Mouse (Mus musculus): Measurements from ENCODE around the gene Tmem184b.

Gene Tmem184b

GRCm38 (mm10) chr15:79342641-79343337, 60.6 kb downstream of the Tmem184b start:
- DNase-seq (ENCODE audit: low read depth, low spot score) = no peak

- no peak for DNase-seq (ENCODE audit: low read depth, low spot score)
Observed at GRCm38 (mm10) chr15:79338978-79339377, 64.4 kb downstream of the Tmem184b start.

DNA sequence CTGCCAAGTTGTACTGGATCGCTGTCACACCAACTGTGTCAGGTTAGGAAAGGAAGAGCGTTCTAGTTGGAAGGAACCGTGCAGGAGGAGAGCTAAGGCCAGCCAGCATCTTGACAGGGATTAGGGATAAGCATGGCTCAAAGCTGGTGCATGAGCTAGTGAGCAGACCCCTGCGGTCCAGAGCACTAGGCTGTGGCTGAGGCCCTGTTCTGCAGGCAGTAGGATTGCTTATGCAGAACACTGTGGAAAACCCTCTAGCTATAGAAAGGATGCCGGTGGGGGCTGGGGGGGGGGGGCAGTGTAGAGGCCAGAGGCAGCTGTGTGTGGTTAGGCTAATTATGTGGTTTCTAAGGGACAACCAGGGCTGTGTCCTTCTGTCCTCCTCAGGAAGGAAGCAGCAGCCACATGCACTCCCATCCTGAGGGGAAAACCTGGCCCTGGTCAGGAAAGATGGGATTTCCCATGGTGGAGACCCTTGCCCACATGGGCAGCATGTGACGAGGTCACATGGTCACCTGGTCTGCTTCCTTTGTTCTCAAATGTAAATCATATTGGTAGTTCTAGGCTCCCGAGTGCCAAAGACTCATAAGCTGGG, 68.2 kb downstream of the Tmem184b start:
- no peak for DNase-seq (ENCODE audit: low read depth, low spot score)

- DNase-seq (ENCODE audit: low read depth, low spot score) = no peak
Observed at GRCm38 (mm10) chr15:79333409-79333808, 70.0 kb downstream of the Tmem184b start.

GRCm38 (mm10) chr15:79330521-79330920, 72.8 kb downstream of the Tmem184b start:
- DNase-seq (ENCODE audit: low read depth, low spot score) = no peak

GRCm38 (mm10) chr15:79329979-79330363, 73.4 kb downstream of the Tmem184b start:
- DNase-seq (ENCODE audit: low read depth, low spot score) = no peak

DNA sequence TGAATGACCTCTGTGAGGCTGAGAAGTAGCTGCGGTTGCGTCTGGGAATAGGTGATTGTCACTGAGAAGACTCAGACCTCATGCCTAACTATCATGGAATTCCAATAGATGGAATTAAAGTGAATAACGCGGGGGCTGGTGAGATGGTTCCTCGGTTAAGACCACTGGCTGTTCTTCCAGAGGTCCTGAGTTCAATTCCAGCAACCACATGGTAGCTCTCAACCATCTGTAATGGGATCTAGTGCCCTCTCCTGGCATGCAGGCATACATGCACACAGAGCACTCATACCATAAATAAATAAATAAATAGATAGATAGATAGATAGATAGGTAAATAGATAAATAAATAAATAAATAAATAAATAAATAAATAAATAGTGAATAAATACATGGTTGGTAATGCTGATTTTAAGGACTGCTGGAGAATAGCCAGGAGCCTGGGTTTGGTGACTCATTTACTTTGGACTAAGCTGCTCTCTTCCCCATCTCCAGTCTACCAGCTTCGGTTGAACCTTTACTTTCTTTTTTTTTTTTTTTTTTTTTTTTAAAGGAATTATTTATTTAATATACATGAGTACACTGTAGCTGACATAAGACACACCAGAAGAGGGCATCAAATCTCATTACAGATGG, 73.9 kb downstream of the Tmem184b start:
- DNase-seq (ENCODE audit: low read depth, low spot score) = no peak

GRCm38 (mm10) chr15:79328939-79329275, 74.5 kb downstream of the Tmem184b start:
- DNase-seq (ENCODE audit: low read depth, low spot score) = no peak

DNA sequence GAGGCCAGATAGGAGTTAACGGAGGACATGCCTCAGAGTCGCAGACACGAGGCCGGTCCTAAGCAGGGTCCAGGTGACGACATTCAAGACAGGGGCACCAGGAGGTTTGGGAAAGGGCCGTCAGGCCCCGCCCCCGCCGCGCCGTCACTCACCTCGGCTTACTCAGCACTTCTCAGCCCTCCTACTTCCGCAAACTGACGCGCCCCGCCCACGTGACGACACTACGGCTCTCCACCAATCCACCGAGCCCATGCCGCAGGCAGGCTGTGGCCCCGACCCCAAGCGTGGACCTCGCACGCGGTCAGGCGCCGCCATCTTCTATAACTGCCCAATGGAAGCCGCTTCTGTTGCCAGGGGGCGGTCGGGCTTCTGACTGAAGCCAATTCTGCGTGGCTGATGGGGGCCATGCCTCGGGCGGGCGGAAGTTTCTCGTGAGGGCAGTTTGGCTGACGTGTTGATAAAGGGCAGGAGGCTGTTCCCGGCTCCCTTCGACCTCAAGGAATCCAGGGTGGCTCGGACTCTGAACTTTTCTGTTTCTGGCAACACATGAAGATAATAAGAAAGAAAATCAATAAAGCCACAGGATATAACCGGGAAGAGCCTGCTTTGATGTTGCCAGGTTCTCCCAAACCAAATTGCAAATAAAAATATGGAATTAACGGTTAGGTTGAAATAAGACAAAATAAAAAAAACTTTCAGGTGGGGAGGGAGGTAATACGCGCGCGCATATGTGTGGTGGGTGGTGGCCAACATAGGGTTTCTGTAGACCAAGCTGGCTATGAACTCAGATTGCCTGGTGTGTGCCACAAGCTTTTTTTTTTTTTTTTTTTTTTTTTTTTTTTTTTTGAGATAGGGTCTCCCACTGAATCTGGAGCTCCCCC, 75.1 kb downstream of the Tmem184b start, which contains the start of gene Pla2g6:
TSS of gene Pla2g6 (minus strand) at position 333 of the 881 bp plus-strand sequence.
- DNase-seq (ENCODE audit: low read depth, low spot score) = peak; percentile 93

- DNase-seq (ENCODE audit: low read depth, low spot score) = no peak
Observed at GRCm38 (mm10) chr15:79326971-79327961, 76.1 kb downstream of the Tmem184b start.

DNA sequence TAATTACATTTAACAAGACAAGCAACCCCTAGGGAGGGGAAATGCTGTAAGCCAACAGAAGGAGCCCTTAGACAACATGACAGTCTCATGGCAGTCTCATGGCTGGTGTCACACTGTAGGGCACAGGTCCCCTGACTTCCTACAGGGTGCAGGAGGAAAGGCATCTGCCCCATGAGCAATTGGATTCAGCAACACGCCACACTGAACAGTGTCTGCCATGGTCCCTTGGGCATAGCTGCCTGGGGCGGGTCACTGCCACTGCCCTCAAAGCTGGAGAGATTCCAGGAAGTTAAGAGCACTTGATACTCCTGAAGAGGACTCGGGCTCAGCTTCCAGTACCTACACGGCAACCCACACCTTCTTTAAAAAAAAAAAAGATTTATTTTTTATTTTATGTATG, 77.1 kb downstream of the Tmem184b start:
- DNase-seq (ENCODE audit: low read depth, low spot score) = no peak

- DNase-seq (ENCODE audit: low read depth, low spot score) = no peak
Observed at GRCm38 (mm10) chr15:79325742-79326141, 77.6 kb downstream of the Tmem184b start.

- DNase-seq (ENCODE audit: low read depth, low spot score) = no peak
Observed at GRCm38 (mm10) chr15:79324373-79324772, 79.0 kb downstream of the Tmem184b start.

GRCm38 (mm10) chr15:79323791-79324155, 79.6 kb downstream of the Tmem184b start:
- DNase-seq (ENCODE audit: low read depth, low spot score) = no peak

DNA sequence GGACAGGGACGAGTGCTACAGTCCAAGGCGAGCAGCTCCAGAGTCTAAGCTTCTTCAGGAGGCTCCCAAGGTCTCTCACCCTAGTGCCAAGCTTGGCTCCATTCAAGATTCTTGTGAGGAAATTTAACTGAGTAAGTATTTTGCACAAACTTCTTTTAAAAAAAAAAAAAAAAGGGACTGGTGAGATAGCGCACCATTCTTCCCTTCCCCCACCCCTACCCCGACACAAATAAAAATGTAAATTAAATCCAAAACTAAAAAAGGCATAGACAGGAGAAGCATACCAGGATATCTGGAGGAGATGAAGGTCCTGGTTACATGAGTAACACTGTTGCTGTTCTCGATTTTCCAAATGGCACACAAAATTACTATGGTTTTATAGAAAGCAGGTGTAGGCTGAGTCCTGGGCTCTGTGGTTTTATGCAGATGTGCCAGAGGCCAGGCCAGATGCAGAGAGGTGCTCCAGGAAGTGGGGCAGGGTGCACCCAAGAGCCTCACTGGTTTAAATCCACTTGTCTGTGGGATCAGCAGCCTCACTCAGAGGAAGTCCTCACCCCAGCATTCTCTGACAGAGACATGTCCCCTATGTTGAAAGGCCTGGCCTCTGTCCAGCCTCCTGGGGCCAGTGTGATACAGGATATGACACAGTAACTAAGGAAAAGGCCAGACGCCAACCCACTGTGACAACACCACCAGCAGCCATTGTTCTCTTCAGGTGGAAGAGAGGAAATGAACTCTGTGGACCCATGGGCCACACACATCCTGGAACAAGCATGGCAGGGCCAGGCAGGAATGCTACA, 80.2 kb downstream of the Tmem184b start:
- DNase-seq (ENCODE audit: low read depth, low spot score) = no peak

GRCm38 (mm10) chr15:79322281-79322990, 80.9 kb downstream of the Tmem184b start:
- DNase-seq (ENCODE audit: low read depth, low spot score) = no peak

- no peak for DNase-seq (ENCODE audit: low read depth, low spot score)
Observed at GRCm38 (mm10) chr15:79321733-79322190, 81.6 kb downstream of the Tmem184b start.

- no peak for DNase-seq (ENCODE audit: low read depth, low spot score)
Observed at GRCm38 (mm10) chr15:79313848-79314369, 89.5 kb downstream of the Tmem184b start.
